17 mouse cellular contexts compared by ENCODE assay signal in the genomic region with DNA sequence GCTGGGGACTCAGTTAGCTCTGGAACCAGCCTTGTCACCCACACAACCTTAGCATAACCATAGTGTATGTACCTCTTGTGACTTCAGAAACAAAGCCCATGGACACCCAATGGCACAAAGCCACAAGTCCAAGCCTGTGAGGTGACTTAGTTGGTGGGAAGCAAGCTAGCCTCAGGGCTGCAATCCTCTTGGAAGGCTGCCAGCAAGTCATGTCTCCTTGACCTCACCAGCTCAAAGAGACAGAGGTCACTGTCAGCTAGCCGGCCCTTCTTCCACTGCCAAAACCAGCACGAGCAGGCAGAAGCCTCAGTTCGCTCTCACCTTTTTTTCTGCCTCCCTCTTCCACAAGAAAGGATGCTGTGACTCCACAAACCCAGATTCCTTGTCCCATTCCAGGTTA.
A peak's percentile ranks its signal among the peaks of the same experiment; 100 is the strongest.
DNase-seq lines count a peak whose midpoint lies in the region; TF ChIP-seq lines count a peak whose summit lies in the region.
"Had no signal": no experiment of that assay in that cellular context is flagged by ENCODE, and none has a peak within 500 bp of the region (broad histone marks: within the 10 kb centered on the region; RNA-seq: fewer than 3 reads in every experiment).

No protein-coding gene starts in this region.

- no peak overlapping the region for H3K4me3 ChIP-seq in liver, adult 2 months (ENCODE audit: insufficient read depth, low read depth, low read length)
- H3K4me3 ChIP-seq: embryonic facial prominence, embryonic 10.5 days; forebrain, embryonic 15.5 days; hindbrain, embryonic 13.5 days; limb, embryonic 13.5 days; liver, embryonic 15.5 days had no signal

- no peak overlapping the region for H3K27ac ChIP-seq in liver, adult 2 months (replicated peaks; ENCODE audit: insufficient read depth, low read depth, low read length)
- H3K27ac ChIP-seq: embryonic facial prominence, embryonic 10.5 days; forebrain, embryonic 15.5 days; hindbrain, embryonic 13.5 days; limb, embryonic 13.5 days; liver, embryonic 15.5 days had no signal

- H3K36me3 ChIP-seq in liver, adult 2 months (ENCODE audit: control insufficient read depth, insufficient read depth, low read length), result no peaks in the 10 kb centered on the region
- H3K36me3 ChIP-seq: embryonic facial prominence, embryonic 10.5 days; forebrain, embryonic 15.5 days; G1E; hindbrain, embryonic 13.5 days; limb, embryonic 13.5 days; liver, embryonic 15.5 days had no signal

- DNase-seq in cerebellum, postnatal 10 days, result peak; percentile 38 to 47
- DNase-seq in cerebellum, adult 9-10 months, result no peak
- peak; percentile 26 for DNase-seq in liver, adult 2 months (ENCODE audit: extremely low read depth, low read depth, low spot score)
- DNase-seq in liver (no peak), MN1 (ENCODE audit: low spot score) (peak; percentile 41)
- DNase-seq in adrenal gland, postnatal 14 days, result peak; percentile 61
- DNase-seq in thymus, adult 18-20 months, result no peak
- DNase-seq: kidney, postnatal 4 days; lung, postnatal 4 days; midbrain, embryonic 14.5 days; thymus, postnatal 14 days had no signal

- H3K27me3 ChIP-seq in liver, adult 2 months (ENCODE audit: control insufficient read depth, insufficient read depth, low read length), result no peaks in the 10 kb centered on the region
- H3K27me3 ChIP-seq: forebrain, embryonic 15.5 days had no signal

- 25% methylated on average over 3 of the region's 3 CpGs for WGBS in liver, adult 2 months

- no peak for TF ChIP-seq CTCF in liver, adult 2 months (IDR thresholded peaks at IDR 0.05; ENCODE audit: low read depth, low read length)

- H3K79me2 ChIP-seq in liver, adult 2 months (ENCODE audit: control insufficient read depth, insufficient read depth, low read length), result no peaks in the 10 kb centered on the region

- no peak for TF ChIP-seq POLR2A in liver, adult 2 months (IDR thresholded peaks at IDR 0.05; ENCODE audit: extremely low read depth, insufficient read depth, low read length)

- H3K4me1 ChIP-seq in liver, adult 2 months (ENCODE audit: control insufficient read depth, insufficient read depth, low read length), result no peaks in the 10 kb centered on the region
- H3K4me1 ChIP-seq: liver, embryonic 15.5 days had no signal

- no peak overlapping the region for H3K9ac ChIP-seq in liver, adult 2 months (ENCODE audit: low read depth, low read length)
- H3K9ac ChIP-seq: forebrain, embryonic 15.5 days; hindbrain, embryonic 13.5 days; limb, embryonic 13.5 days; liver, embryonic 15.5 days had no signal

Comparison
In these comparisons a context has a peak if more than half of its experiments do, and no peak if none do; other contexts are left out.
1. DNase-seq: peak in cerebellum, postnatal 10 days (2 of 2), liver, adult 2 months (single experiment), MN1 (single experiment) and adrenal gland, postnatal 14 days (single experiment); none in cerebellum, adult 9-10 months (single experiment), liver (single experiment) and thymus, adult 18-20 months (0 of 2).